Mouse (Mus musculus): ENCODE results near the gene Rreb1.

Gene Rreb1

DNA sequence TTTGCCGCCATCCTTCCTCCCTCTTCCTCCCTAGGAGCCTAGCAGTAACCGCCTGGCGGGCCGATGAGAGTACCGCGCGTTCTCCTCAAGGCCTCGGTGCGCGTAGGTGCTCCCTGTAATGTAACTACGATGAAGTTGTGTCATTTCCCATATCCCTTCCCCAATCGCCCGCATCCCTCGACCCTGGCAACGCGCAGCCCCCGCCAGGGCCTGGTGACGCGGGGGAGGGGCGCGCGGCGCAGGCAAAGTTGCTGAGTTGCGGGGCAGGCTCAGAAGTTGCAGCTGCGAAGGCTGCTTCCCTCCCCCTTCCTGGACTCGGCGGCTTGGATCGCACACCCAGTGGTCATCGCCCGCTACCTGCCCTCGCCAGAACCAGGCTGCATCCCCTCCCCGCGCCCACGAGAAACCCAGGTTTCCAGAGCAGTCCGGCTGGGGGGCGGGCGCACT is at the start of gene Rreb1:
Gene Rreb1, plus strand, starts transcription at position 254 of the 447 bp plus-strand sequence.
- DNase-seq = peak; percentile 51 to 75

GRCm38 (mm10) chr13:37728551-37728950 is 49.6 kb upstream of the Rreb1 start:
- DNase-seq = peak; percentile 35 to 76

DNA sequence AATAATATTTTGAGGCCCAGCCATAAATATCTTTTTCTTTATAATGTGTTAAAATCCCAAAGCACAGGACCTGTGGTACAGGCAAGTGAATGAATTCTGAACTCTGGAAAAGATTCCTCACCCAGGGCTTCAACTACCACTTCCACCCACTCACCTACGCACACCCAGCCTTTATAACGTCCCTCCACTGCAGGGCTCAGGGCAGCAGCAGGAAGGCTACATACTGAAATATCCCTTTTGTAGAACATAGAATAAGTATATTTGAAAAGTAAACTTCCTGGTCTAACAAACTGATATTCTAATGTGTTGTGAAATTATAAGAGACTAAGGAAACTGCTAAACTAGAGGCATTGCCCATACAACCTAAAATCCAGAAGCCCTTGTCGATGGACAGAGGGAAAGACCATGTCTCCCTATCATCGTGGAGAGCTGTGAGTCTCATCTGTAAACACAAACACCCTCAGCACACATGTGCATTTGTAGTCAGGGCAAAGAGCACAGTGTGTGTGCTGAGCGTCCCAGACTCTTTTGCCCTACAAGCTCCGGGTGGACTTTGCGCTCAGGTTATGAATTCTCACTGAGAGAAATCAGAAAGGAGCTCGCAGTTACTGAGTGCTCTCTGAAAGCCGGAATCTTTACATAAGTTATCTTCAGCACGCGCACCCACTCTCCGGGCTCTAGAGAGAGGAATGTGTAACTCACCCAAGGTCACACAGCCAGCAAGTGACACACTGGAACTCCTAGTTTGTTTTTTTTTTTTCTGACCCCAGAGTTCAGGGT is 46.1 kb upstream of the Rreb1 start:
- peak; percentile 72 to 84 for DNase-seq

DNA sequence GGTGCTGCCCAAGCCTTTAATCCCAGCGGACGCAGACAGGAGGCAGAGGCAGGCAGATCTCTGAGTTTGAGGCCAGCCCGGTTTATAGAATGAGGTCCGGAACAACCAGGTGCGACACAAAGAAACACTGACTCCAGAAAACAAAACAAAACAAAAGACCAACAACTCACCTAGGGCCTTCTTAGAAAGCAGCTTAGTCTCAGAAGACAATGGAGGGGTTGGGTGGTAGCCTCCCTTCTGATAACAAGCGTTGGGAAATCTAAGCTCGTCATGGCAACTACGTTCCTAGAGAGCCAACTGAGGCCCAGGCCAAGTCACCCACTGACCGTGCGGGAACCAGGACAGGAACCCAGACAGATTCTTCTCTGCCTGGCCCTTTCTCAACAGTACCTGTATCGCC is 43.7 kb upstream of the Rreb1 start:
- DNase-seq = no peak

DNA sequence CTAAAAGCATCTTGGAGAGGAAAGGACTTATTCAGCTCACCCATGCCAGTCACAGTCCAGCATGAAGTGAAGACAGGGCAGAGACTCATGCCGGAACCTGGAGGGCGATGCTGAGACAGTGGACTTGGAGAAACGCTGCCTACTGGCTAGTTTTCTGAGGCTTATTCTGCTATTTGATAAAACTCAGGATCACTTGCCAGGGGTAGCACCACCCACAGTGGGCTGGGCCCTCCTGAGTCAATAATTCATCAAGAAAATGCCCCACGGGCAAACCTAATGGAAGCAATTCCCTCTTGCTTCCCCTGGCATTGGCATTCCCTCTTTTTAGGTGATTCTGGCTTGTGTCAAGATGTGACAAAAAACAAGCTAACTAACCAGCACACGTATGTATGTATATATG is 38.1 kb upstream of the Rreb1 start:
- peak; percentile 64 to 76 for DNase-seq

- no peak for DNase-seq
Observed at GRCm38 (mm10) chr13:37740752-37741151, 37.4 kb upstream of the Rreb1 start.

GRCm38 (mm10) chr13:37742248-37742647 is 36.0 kb upstream of the Rreb1 start:
- DNase-seq = no peak

DNA sequence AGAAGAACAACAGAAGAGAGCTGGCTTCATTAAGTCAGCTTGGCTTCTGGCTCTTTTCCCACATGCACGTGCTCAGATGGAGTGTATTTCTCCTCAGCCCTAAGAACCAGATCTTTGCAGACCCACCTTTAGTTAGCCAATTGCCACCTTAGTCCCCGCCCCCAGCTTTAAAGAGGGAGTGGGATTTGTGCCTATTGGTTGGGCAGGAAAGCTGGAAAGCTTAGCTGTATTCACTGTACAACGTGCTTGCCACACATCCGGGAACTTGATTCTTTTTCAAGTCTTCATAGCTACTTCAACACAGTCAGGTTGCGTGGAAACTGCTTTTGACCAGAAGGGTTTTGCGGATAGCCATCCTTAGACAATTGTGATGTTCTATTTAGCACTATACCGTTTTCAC is 30.7 kb upstream of the Rreb1 start:
- no peak for DNase-seq

DNA sequence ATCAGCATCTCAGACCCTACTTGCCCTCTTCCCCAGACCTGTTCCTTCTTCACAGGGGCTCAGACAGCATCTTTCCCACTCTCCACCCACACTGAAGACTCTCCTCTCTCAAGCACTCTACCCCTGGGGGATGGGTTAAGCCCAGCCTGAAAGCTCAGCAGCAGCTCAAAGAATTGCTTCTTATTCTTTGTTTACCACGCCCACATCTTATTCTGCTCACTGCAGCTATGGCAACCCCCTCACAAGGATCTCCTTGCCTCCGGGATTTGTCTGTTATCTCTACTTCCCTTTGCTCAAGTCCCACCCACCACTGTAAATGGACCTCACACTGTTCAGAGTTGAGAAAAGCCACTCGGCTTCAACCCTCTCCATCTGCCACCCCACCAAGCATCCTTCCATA is 28.7 kb upstream of the Rreb1 start:
- no peak for DNase-seq

GRCm38 (mm10) chr13:37751154-37751950 is 26.8 kb upstream of the Rreb1 start:
- peak; percentile 28 to 50 for DNase-seq

DNA sequence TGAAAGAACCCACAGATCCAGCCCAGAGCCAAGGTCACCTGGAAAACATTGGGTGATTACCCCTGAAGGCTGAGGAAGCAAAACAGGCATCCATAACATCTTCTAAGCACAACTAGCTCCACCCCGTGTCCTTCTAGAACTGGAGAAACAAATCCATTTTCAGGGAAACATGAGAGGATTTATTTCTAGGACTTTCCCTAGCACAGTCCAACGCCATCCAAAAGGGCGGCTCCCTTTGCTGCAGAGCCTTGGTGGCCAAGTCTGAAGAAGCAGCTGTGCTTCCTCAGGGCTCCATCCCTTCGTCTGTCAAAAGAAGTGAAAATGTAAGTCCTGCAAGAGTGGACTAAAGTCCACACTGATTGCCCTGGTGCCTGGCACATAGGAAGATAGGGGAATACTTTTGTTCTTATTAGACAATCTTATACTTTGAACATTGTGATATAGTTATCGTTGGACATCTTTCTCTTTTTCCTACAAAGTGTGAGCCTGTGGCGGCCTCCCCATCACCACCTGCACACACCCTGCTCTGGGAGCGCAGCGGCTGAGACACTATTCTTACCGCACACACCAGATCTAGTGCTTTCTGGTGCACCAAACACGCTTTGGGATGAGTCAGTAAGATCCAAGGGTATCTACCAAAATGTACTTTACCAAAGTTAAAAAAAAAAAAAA is 18.7 kb upstream of the Rreb1 start:
- no peak for DNase-seq

- no peak for DNase-seq
Observed at GRCm38 (mm10) chr13:37760013-37760342, 18.2 kb upstream of the Rreb1 start.

DNA sequence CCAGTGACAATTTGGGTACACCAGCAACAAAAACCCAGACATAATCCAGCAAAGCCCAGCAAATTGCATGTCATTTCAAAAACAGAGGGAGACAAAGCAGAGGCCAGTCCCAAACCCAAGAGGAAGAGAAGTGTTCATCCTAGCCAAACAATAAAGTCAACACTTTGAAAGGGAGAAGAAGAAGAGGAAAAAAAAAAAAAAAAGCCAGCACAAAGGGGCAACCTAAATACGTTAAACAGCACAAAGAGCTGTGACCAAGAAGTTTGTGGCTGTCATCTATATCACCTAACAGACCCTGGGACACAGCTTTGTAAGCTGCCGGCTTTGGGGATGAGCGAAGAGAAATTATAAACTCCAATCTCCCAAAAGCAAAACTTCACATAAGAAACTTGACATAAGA is 17.8 kb upstream of the Rreb1 start:
- no peak for DNase-seq

DNA sequence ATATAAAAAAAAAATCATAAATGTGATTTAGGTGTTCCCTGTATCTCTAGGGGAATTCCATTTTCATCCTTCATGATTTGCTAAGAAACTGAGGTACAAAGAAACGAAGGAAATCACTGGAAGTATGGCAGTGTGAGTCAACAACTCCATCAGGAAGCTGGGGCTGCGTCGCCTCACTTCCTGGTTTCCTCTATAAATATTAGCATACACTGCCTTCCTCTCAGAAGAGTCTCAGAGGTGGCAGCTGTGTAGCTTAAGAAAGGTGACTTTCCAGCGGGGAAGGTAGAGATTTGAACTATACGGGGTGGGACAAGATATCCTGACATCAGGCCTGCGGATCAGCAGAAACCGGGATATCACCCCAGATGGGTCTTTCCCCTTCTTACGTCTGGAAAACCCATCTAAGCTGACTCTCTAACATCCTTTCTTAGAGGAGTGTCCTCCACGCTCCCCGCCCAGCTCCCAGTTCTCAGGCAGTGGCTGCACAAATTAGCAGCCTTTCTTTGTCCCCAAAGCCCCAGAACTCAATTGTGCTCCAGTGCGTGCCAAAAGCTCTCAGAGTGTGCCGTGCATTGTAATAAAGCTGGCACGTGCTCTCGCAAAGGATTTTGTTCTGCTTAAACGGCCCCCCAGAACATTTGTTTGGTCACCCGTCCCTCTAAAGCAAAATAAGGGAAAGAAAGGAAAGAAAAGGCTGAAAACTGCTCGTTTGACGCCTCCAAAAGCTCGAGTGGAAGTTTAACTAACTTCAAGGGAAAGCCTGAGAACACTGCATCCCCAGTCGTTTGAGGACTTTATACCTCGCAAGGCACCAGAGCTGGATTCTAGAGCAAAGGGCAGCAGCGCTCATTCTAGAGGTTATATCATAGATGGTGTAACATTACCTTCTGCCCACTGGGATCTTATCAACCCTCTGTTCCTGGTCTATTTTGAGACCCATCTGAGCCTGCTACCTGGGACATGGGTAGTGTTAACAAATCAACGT is 17.0 kb upstream of the Rreb1 start:
- peak; percentile 52 to 84 for DNase-seq

DNA sequence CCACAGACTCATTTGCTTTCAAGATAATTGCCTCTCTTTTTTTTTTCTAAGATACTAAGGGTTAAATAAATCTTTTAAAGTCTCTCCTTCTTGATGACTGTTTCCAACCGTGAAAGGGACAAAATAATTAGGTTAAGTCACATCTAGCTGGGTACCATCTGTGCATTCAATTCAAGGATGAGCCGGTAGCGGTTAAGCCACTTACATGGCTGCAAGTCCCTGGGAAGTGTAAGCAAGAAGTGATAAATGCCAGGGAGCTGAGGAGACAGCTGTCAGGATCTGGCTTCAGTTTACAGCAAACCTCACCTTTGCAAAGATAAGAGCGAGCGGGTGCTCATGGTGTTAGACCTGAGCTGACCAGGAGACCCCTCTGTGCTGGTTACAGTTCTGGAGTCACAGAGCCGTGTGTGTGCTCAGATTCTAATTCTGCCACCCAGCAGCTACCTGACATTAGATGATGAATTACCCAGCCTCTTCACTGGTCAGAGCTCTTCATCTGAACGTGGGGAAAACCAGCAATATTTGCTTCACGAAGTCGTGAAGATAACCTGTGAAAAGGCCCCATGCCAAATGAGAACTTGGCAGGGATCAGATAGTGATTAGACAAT is 14.3 kb upstream of the Rreb1 start:
- no peak for DNase-seq

GRCm38 (mm10) chr13:37769777-37770176 is 8.4 kb upstream of the Rreb1 start:
- DNase-seq = no peak

- DNase-seq = no peak
Observed at GRCm38 (mm10) chr13:37773476-37773875, 4.7 kb upstream of the Rreb1 start.

DNA sequence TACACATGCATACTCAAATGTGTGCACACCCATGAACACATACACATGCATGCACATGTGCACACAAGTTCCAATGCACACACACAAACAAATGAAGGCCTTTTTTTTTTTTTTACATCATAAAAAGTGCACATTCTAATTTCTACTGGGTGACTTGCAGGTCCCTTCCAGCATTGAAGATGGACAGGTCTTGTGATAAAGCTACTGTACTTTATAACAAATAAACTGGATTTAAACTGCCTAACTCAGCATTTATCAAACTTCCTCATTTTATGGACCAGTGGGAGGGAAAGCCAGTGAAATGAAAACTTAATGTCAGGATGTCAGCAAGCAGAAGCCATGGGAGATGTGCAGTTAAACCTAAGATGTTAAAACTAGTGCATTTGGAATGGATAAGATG is 1.5 kb upstream of the Rreb1 start:
- no peak for DNase-seq

- DNase-seq = no peak
Observed at GRCm38 (mm10) chr13:37777351-37778146, 651 bp upstream of the Rreb1 start.

DNA sequence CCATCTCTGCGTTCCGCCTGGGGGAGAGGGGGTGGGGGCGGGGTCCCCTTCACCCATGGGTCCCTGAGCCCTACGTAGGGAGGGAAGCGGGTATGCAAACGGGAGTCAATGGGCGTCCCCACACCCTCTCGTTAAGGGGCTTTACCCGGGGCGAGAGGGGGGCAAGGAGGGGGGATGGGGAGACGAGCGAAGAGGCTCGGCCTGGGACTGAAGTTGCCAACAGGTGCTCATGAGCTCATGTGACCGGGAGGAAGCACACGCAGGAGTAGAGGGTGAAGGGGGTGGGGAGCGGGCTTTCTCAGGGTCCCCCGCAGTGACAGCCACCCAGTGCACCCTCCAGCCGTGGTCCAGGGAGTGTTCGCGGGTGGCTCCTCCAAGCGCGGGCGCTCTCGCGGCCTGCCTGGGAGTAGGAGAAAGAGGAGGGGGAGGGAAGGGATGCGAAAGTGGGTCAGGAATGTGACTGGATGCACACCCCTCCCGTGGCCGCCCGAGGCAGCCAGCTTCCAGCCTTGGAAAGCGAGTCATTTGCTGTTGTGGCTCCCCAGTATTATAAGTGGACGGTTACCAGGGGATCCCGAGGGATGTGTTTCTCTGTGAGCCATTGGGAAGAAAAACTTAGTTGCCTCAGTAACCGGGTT is 513 bp downstream of the Rreb1 start:
- peak; percentile 37 to 56 for DNase-seq

GRCm38 (mm10) chr13:37779251-37779667 is 1.1 kb downstream of the Rreb1 start:
- DNase-seq = no peak
